Mouse (Mus musculus) ES-Bruce4 (cell line): ENCODE measurements at regions not wholly inside any gene's neighbourhood (a gene's known extent, or its start where the extent isn't known, plus 50 kb on each side); places are given as distances from the start of the nearest gene placed in this dataset.

Source experiments
- H3K27ac ChIP-seq: 2 replicates; pipeline ENCODE4 v1.5.1; 2012; ENCODE audit warnings: low read length, inconsistent platforms; ENCODE audit not compliant: insufficient read depth
- H3K27me3 ChIP-seq: 2 replicates; pipeline ENCODE4 v1.6.1; 2012; ENCODE audit warnings: mild to moderate bottlenecking, low read length, inconsistent platforms; ENCODE audit not compliant: control insufficient read depth, poor library complexity, insufficient read depth, severe bottlenecking
- H3K36me3 ChIP-seq: 2 replicates; pipeline ENCODE4 v1.6.1; 2012; ENCODE audit warnings: inconsistent platforms, mild to moderate bottlenecking, low read length, moderate library complexity; ENCODE audit not compliant: control insufficient read depth, poor library complexity, insufficient read depth, severe bottlenecking
- H3K4me1 ChIP-seq: one replicate; pipeline ENCODE4 v1.8.1; 2011; ENCODE audit warnings: low read length; ENCODE audit not compliant: control insufficient read depth, insufficient read depth
- H3K4me3 ChIP-seq: 2 replicates; pipeline ENCODE4 v1.5.1; 2011; ENCODE audit warnings: low read depth, mild to moderate bottlenecking, low read length
- H3K9ac ChIP-seq: 2 replicates; pipeline ENCODE4 v1.6.1; 2012; ENCODE audit warnings: low read depth, mild to moderate bottlenecking, inconsistent platforms; ENCODE audit not compliant: poor library complexity, severe bottlenecking
- H3K9me3 ChIP-seq: replicated peaks from 2 replicates; pipeline ENCODE4 v1.6.1; 2012; ENCODE audit warnings: mild to moderate bottlenecking, low read length, inconsistent platforms; ENCODE audit not compliant: control insufficient read depth, poor library complexity, insufficient read depth, severe bottlenecking
- CTCF ChIP-seq: IDR thresholded peaks from one replicate; pipeline ENCODE4 v1.8.1; 2011; ENCODE audit warnings: low read depth, low read length
- EP300 ChIP-seq: IDR thresholded peaks from 2 replicates; pipeline ENCODE4 v1.6.1; 2011; ENCODE audit warnings: low read depth, low read length; ENCODE audit not compliant: insufficient read depth
- POLR2A ChIP-seq: IDR thresholded peaks from one replicate; pipeline ENCODE4 v1.8.1; 2011; ENCODE audit warnings: low read length; ENCODE audit not compliant: insufficient read depth

GRCm38 (mm10) chr2:179035446-179035845 is 406.8 kb upstream of the Cdh4 start:
- TF ChIP-seq POLR2A (no peak), CTCF (no peak), EP300 (no peak)
- H3K4me3 ChIP-seq = no peak overlapping the region
- H3K27me3 ChIP-seq = no peaks in the 10 kb centered on the region
- H3K27ac ChIP-seq = no peak overlapping the region
- H3K4me1 ChIP-seq = no peaks in the 10 kb centered on the region
- H3K9ac ChIP-seq = no peak overlapping the region
- no peaks in the 10 kb centered on the region for H3K9me3 ChIP-seq
- H3K36me3 ChIP-seq = no peaks in the 10 kb centered on the region

- TF ChIP-seq EP300 = no peak
- TF ChIP-seq POLR2A = no peak
- no peak for TF ChIP-seq CTCF
- Histone ChIP-seq H3K4me1 (no peaks in the 10 kb centered on the region), H3K4me3 (no peak overlapping the region), H3K36me3 (no peaks in the 10 kb centered on the region), H3K27ac (no peak overlapping the region), H3K27me3 (no peaks in the 10 kb centered on the region), H3K9me3 (no peaks in the 10 kb centered on the region), H3K9ac (no peak overlapping the region)
Measured at GRCm38 (mm10) chr2:179039697-179040096, 402.5 kb upstream of the Cdh4 start.

GRCm38 (mm10) chr2:179043671-179044070 is 398.6 kb upstream of the Cdh4 start:
- Histone ChIP-seq H3K27ac (no peak overlapping the region), H3K4me1 (no peaks in the 10 kb centered on the region), H3K4me3 (no peak overlapping the region), H3K36me3 (no peaks in the 10 kb centered on the region), H3K9me3 (no peaks in the 10 kb centered on the region), H3K27me3 (no peaks in the 10 kb centered on the region), H3K9ac (no peak overlapping the region)
- TF ChIP-seq EP300 (no peak), POLR2A (no peak), CTCF (no peak)

- Histone ChIP-seq H3K9ac (no peak overlapping the region), H3K27me3 (no peaks in the 10 kb centered on the region), H3K27ac (no peak overlapping the region), H3K36me3 (no peaks in the 10 kb centered on the region), H3K4me3 (no peak overlapping the region), H3K4me1 (no peaks in the 10 kb centered on the region), H3K9me3 (no peaks in the 10 kb centered on the region)
- TF ChIP-seq POLR2A = no peak
- TF ChIP-seq EP300 = no peak
- TF ChIP-seq CTCF = no peak
Measured at GRCm38 (mm10) chr2:179045361-179045760, 396.9 kb upstream of the Cdh4 start.

- Histone ChIP-seq H3K9ac (no peak overlapping the region), H3K27ac (no peak overlapping the region), H3K4me1 (no peaks in the 10 kb centered on the region), H3K27me3 (no peaks in the 10 kb centered on the region), H3K4me3 (no peak overlapping the region), H3K9me3 (peaks cover 4% of the 10 kb centered on the region; the same call in 1 of the 2 replicates), H3K36me3 (no peaks in the 10 kb centered on the region)
- TF ChIP-seq EP300 (no peak), CTCF (no peak), POLR2A (no peak)
Measured at GRCm38 (mm10) chr2:179054441-179054840, 387.8 kb upstream of the Cdh4 start.

- Histone ChIP-seq H3K9me3 (peaks cover 11% of the 10 kb centered on the region), H3K36me3 (no peaks in the 10 kb centered on the region), H3K27ac (no peak overlapping the region), H3K4me1 (no peaks in the 10 kb centered on the region), H3K9ac (no peak overlapping the region), H3K4me3 (no peak overlapping the region), H3K27me3 (no peaks in the 10 kb centered on the region)
- TF ChIP-seq EP300 (no peak), CTCF (no peak), POLR2A (no peak)
Measured at GRCm38 (mm10) chr2:179064616-179065015, 377.6 kb upstream of the Cdh4 start.

- no peak overlapping the region for H3K4me3 ChIP-seq
- no peak overlapping the region for H3K9ac ChIP-seq
- H3K36me3 ChIP-seq = no peaks in the 10 kb centered on the region
- H3K27ac ChIP-seq = no peak overlapping the region
- no peaks in the 10 kb centered on the region for H3K9me3 ChIP-seq
- no peaks in the 10 kb centered on the region for H3K27me3 ChIP-seq
- H3K4me1 ChIP-seq = no peaks in the 10 kb centered on the region
- no peak for TF ChIP-seq EP300
Measured at GRCm38 (mm10) chr2:179069520-179069919, 372.7 kb upstream of the Cdh4 start.
